Mouse (Mus musculus): ENCODE results near the gene Adgrg1. TPM values are rescaled to one million over a fixed set of nuclear protein-coding genes. Genes with fewer than 3 reads are reported as not detected.

Adgrg1 gene
- polyA plus RNA-seq, 3 experiments from 2014 or later, result 0.52 to 5.5 (median 4.5) TPM

- no peak for ATAC-seq
Measured at GRCm38 (mm10) chr8:94978131-94978530, 3.6 kb downstream of the Adgrg1 start.

- no peak for ATAC-seq
Measured at GRCm38 (mm10) chr8:94978593-94979319, 4.2 kb downstream of the Adgrg1 start.

GRCm38 (mm10) chr8:94980176-94980575, 5.6 kb downstream of the Adgrg1 start:
- ATAC-seq, result no peak

- no peak for ATAC-seq
Measured at GRCm38 (mm10) chr8:94980976-94981375, 6.4 kb downstream of the Adgrg1 start.

- no peak for ATAC-seq
Measured at GRCm38 (mm10) chr8:94981848-94982247, 7.3 kb downstream of the Adgrg1 start.

- ATAC-seq, result no peak
Measured at GRCm38 (mm10) chr8:94983146-94983545, 8.6 kb downstream of the Adgrg1 start.

GRCm38 (mm10) chr8:94983881-94984516, 9.4 kb downstream of the Adgrg1 start:
- no peak for ATAC-seq

GRCm38 (mm10) chr8:94985023-94985422, 10.5 kb downstream of the Adgrg1 start:
- no peak for ATAC-seq

- no peak for ATAC-seq
Measured at GRCm38 (mm10) chr8:94986676-94987075, 12.1 kb downstream of the Adgrg1 start.

- ATAC-seq, result no peak
Measured at GRCm38 (mm10) chr8:94987553-94987952, 13.0 kb downstream of the Adgrg1 start.

- no peak for ATAC-seq
Measured at GRCm38 (mm10) chr8:94988619-94989018, 14.1 kb downstream of the Adgrg1 start.

- no peak for ATAC-seq
Measured at GRCm38 (mm10) chr8:94989711-94990110, 15.2 kb downstream of the Adgrg1 start.

GRCm38 (mm10) chr8:94990598-94991453, 16.3 kb downstream of the Adgrg1 start:
- no peak for ATAC-seq

GRCm38 (mm10) chr8:94991454-94991994, 17.0 kb downstream of the Adgrg1 start:
- no peak for ATAC-seq

GRCm38 (mm10) chr8:94992010-94992409, 17.5 kb downstream of the Adgrg1 start:
- ATAC-seq, result no peak

GRCm38 (mm10) chr8:94992534-94992933, 18.0 kb downstream of the Adgrg1 start:
- ATAC-seq, result no peak

- no peak for ATAC-seq
Measured at GRCm38 (mm10) chr8:94992996-94993724, 18.6 kb downstream of the Adgrg1 start.

GRCm38 (mm10) chr8:94994006-94994405, 19.5 kb downstream of the Adgrg1 start:
- no peak for ATAC-seq

GRCm38 (mm10) chr8:94994510-94994909, 20.0 kb downstream of the Adgrg1 start:
- no peak for ATAC-seq

GRCm38 (mm10) chr8:94995336-94995893, 20.9 kb downstream of the Adgrg1 start:
- no peak for ATAC-seq

- no peak for ATAC-seq
Measured at GRCm38 (mm10) chr8:94996037-94996436, 21.5 kb downstream of the Adgrg1 start.

All from inflammation-experienced regulatory T-cells, adult 6 months (primary cell).